Mouse (Mus musculus): ENCODE results near the gene Pax4. TPM values are rescaled to one million over a fixed set of nuclear protein-coding genes. Genes with fewer than 3 reads are reported as not detected.

The Pax4 gene
- not detected for total RNA-seq (2021)
- long read RNA-seq, experiment 1, result 0 reads
- long read RNA-seq, experiment 2, result 0 reads

DNA sequence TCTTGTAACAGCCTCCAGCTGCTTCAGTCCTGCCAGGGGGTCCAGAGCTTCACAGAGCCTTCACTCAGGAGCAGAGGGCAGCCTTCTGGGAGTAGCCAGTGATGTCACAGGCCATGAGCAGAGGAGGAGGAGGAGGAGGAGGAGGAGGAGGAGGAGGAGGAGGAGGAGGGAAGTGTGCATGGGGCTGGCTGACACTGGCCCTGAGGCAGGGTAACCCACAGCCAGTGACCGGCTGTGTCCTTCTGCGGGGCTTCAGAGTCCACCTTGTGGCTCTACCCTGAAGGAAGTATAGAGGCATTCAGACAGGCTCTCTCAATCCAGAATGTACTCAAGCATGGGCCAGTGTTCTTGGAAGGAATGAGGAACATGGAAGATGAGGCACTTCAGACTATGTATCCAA, at the start of gene Pax4:
Gene Pax4, minus strand, starts transcription at position 101 of the 400 bp plus-strand sequence.
- no peak for DNase-seq (ENCODE audit: low spot score in 2 of 2)

DNA sequence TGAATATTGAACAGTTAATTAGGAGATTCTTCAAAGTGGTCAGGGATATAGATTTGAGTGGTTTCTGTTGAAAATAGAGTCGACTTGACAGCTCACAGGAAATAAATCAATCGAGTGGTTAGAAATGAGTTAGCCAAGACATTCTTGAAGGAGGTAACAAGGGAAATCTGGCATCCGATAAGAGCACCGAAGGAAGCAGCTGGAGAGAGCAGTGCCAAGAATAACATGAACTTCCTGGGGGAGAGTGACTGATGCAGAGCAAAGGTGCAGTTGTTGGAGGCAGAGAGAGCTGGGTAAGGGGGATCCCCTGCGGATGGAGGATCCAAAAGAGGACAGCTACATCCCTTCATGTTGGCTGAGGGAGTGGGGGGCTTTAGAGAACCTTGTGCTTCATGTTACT, 48.7 kb upstream of the Pax4 start:
- DNase-seq (ENCODE audit: low spot score in 2 of 2), result no peak

DNA sequence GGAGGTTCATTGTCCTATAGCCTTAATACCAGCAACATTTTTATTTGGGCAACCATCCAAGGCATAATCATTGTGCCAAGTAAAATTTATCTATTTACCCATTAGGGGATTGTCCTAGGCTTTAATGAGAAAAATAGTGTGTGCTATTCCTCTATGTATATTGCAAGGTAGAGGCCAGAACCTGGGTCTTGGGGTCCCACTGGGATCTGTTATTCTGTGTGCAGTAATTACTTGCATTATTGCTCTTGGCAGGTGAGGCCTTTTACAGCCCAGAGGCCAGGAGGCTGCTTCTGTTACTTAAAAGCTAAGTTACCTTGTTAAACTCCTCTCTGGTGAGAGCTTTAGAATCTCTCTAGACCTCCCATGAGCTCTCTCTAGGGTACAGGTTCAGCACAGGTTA, 42.0 kb upstream of the Pax4 start:
- DNase-seq (ENCODE audit: low spot score in 2 of 2), result no peak

DNA sequence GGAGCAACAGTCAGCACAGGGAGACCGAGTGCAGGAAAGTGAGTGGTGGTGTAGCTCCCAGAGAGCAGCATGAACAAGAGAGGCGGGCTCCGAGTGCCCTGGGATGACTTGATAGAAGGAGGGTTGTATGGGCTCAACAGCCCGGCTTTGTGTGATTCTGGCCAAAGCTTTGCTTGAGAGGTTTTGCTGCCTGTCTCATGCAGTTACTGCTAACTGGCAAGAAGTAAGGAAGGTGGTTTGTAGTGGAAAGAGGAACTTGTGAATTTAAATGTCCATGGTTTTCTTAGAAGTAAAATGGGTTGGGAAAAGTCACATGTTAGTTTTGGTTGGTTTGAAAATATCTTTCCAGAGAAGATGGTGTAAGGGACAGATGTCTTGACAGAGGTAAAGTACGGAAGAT, 41.5 kb upstream of the Pax4 start:
- no peak for DNase-seq (ENCODE audit: low spot score in 2 of 2)

DNA sequence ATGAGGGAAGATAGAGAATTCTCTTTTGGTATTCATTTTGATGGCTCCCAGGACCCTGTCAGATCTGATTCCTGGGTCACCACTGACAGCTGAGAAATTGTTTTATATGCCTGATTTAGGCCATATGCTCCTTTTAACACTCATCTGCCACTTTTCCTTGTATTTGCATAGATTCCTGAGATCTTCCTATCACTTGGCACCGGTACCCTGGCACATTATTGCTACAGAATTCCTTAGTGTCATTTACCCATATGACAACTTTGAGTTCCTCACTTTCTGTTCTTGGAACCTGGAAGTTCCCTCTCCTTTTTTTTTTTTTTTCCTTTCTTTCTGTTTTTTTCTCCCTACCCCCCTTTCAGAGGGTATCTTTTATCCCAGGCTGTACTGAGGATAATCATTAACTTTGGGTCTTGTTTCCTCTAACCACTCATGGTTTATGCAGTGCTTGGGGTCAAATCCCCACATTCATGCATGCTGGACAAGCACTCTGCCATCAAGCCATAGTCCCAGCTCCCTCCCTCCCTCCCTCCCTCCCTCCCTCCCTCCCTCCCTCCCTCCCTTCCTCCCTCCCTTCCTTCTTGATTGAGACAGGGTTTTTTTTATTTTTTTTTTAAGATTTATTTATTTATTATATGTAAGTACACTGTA, 39.2 kb upstream of the Pax4 start:
- no peak for DNase-seq (ENCODE audit: low spot score in 2 of 2)

DNA sequence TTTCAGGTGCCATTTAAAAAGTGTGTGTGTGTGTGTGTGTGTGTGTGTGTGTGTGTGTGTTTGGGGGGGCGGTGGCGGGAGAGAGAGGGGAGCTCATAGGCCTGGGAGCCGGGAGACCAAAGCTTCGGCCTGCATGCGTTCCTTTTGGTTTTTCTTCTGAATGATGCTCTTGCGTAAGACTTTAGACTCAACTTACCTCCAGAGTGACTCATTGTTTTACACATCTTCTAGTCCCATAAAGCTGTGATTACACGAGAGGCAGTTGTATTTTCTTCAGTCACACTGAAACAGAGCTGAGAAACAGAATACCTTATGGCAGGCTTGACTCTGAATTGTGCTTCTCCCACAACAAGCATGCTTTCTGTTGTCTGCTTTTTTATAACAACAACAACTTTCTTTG, 37.8 kb upstream of the Pax4 start:
- no peak for DNase-seq (ENCODE audit: low spot score in 2 of 2)

DNA sequence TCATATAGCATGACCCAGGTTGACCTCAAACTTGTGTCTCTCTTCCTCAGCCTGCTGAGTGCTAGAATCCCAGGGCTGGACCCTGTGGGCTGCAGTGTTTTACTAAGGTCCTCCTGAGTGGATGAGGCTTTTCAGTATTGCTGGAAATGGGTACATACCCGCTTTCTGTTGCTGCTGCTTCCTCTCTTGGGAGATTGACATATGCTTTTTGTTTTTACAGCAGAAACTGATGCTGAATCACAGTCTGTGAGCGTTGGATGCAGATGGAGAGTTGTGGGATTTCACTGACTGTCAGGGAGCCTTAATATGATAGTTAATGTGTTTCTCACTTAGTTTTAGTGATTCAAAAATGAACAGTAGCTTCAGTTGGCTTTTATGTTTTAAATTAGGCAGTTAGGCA, 37.3 kb upstream of the Pax4 start:
- no peak for DNase-seq (ENCODE audit: low spot score in 2 of 2)

DNA sequence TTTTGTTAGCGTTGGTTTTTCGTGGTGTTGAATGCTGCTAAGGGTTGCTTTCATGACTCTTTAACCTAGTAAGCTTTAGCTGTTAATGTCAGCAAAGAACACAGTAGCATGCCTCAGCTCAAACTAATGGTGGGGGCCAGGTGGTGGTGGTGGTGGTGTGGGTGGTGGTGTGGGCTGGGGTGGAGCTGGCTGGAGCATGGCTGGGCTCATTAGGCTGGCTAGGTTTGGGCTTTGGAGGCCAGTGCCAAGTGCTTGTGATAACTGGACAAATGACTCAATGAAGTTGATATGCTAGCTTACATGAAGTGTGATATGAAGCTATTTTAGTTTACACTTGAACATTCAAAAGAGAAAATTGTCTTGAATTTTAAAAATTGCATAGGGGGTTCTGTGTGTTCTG, 36.9 kb upstream of the Pax4 start:
- DNase-seq (ENCODE audit: low spot score in 2 of 2), result no peak

DNA sequence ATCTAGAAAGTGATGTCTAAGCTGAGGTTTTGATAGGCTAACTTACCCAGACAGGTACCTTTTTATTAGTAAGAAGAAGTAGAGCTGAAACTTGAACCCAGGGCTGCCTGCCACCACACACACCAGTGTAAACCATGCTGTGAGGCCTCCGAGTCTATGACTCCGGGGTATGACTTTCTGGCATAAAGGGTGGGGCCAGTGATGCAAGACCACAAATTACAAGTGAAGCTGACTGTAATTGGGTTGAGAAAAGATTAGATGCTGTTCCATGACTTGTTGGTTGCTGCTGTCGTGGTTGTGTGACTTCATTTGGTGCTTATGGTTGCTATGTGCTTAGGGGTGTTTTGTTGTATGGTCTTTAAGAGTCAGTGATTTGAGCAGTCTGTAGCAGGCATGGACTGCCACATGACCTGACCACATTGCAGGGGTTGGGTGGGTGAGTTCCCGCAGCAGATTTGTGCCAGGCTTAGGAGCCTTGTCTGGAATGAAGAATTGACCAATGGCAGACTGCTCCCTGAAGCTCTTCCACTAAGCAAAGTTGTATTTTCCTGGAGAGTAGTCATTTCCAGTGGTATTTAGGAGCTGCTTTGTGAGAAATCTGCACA, 33.7 kb upstream of the Pax4 start:
- DNase-seq (ENCODE audit: low spot score in 2 of 2), result no peak

DNA sequence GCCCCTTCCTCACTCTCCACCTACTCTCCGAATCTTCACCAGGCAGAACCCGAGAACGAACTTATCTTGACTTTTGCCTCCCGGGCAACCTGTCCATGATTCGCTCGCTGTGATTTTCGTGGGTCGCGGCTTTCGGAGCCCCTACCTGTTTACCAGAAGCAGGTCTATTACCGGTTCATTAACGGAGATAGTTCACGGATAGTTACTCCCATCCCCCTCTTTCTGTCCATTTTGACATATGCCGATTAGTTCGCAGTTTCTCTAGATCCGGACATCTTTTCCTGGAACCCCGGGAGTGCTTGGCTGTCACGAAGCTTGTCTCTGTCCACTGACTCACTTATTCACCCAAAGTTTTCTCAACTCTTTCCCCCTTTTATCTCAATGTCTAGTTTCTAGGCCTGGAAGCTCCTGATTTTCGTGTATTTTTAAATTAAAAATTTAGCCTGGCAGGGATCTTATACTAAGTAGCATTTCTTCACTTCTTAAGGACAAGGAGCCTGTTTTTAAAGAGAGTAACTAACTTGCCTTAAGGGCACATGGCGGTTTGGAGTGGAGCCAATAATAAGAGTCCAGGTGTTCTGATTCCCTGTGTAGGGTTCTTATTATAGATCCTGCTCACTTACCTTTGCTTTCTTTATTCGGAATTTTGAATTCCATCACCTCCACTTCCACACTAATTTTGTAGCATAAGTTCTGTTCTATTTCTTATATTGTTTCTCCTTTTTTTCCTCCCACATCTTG, 31.8 kb upstream of the Pax4 start:
- DNase-seq (ENCODE audit: low spot score in 2 of 2), result no peak

DNA sequence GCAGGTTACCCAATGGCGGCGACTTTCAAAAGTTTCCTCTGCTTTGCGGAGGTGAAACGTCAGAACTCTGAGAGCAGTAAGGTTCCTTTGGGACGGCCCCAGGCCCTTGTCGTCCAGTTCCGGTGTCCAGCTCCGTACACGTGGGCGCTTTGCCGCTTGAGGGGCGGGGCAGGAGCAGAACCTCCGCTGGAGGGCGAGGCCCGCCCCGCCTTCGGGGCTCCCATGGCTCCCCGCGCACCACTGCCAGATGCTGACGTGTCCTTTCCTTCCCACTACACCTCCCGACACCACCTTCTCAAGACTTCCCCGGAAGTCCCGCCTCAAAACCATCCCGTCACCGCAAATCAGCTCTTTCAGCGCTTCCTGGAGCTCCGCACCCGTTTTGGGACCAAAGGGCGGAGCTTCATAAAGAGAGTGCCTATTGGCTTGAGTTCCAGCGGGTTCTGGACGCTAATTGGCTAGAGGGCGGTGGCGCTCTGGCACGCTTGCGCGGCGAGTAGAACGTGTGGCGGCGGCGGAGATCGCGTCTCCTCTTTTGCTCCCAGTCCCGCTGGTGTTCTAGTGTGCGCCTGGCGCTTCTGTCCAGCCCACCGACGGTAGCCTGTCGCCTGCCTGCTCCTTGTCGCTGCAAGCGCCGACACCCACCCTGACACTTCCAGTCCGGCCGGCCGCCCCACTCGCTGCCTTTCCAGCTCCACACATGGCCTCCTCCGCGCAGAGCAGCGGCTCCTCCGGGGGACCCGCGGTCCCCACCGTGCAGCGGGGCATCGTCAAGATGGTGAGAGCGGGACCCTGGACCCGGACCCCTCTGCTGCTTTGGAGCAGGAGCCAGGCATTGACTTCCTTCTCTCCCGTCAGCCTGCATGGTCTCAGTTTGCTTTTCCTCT, 31.0 kb upstream of the Pax4 start:
- DNase-seq (ENCODE audit: low spot score in 2 of 2), result peak; percentile 98 to 99

DNA sequence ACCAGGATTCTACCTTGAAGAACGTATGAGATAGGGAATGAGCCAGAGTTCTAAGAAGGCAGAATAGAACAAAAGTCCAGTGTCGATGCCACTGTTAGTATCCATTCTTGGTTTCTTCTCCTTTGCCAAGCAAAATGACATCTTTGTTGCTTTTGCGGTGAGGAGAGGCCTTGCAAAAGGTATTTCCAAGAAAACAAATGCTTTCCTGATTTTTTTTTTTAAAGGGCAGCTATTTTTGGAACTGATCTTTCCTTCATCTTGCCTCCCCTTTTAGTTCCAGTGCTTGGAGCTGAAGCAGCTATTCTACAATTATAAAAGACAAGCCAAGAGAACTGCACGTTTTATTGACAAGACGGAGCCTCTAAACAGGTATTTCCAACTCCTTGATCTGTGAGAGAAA, 25.7 kb upstream of the Pax4 start, which contains the start of gene Snd1:
Gene Snd1, plus strand, starts transcription at position 301 of the 400 bp plus-strand sequence.
- no peak for DNase-seq (ENCODE audit: low spot score in 2 of 2)

DNA sequence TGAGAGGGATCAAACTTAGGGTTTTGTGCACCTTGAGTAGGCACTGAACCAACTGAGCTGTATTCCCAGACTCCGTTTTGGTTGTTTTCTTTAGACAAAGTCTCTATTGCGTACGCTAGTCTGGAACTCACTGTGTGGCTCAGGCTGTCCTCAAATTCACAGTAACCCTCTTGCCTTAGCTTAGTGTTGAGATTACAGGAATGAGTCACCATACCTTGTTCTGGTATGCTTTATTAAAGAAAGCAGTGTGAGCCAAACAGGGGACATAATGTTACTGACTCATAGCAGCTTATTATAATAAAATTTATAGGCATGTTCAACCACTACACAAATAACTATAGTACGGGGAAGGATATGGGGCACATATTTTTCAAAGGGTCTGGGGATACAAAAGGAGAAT, 25.1 kb upstream of the Pax4 start:
- no peak for DNase-seq (ENCODE audit: low spot score in 2 of 2)

DNA sequence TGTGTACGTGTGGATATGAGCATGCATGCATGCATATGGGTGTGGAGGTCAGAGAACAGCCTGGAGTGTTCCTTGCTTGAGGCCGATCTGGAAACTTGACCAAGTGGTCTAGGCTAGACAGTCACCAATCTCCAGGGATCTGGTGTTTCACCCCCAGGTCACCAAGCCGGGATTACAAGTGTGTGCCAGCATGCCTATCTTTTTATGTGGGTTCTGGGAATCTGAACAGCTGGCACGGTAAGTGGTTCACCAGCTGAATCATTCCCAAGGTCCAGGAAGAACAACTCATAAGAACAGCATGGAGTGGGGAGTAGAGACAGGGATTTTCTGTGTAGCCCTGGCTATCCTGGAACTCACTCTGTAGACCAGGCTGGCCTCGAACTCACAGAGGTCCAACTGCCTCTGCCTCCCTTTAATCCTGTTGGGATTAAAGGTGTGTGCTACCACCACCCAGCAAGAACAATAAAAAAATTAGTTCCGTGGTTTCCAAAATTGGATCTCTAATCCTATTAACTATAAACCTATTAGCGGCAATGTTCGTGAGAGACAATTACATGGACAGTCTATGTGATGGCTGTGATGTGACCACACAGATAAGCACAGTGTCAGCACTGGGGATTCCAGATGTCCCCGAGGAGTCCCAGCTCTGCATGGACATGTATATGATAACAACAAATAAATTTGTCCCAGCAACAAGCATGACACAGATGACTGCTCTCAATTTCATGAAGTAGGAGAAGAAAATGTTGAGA, 22.3 kb upstream of the Pax4 start:
- DNase-seq (ENCODE audit: low spot score in 2 of 2), result no peak

DNA sequence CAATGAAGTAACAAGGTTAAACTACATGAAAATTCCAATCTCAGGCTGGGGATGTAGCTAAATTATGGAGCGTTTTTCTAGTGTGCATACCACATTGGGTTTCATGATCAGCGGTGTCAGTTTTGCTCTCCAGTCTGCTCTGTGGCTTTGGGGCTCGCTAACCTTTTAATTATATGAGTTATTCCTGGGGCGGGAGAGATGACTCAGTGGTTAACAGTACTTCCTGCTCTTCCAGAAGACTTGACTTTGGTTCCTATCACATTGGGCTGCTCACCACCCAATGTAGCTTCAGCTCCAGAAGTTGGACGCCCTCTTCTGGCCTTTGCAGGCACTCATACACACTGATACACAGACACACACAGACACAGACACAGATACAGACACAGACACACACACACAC, 21.5 kb upstream of the Pax4 start:
- DNase-seq (ENCODE audit: low spot score in 2 of 2), result no peak

DNA sequence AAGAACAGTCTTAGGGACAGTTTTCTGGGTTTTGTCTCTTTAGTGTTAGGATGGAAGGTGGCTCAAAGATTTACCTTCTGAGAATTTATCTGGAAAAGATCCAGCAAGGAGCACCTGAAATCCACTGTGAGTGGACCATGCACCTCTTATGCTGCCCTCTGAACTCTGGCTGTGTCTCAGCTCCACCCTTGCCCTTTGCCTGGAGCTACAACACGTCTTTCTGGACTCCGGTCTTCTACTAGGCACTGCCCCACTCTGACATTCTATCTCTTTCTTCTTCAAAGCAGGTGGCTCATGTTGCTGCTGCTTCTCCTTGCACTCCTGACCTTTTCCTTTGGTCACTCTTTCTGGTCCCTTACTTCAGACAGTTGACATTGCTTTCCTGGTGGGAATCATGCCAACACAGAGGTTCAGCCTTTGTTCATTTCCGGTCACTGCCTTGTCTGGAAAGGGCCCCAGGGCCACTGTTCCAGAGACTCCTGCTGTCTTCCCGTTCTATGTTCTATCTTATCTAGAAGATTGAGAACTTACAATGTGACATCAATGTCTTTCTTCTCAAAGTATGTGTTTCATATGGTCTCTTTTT, 21.0 kb upstream of the Pax4 start:
- no peak for DNase-seq (ENCODE audit: low spot score in 2 of 2)

DNA sequence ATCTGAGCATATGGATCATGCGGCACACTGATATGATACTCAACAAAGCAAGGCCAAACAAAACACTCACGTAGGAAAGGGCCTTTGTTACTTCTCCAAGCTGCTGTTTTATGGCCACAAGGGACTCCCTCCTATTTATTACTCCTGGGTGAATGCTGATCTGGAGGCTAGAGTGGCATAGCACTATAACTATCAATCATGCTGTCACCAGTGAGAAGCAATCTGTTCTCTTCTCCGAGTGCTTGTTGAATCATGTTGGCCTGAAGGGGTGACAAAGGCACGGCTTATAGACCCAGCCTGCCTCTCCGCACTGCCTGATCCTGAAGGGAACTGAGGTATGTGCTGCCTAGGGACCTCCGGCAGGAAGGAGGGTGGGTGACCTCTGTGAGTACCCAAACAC, 15.5 kb upstream of the Pax4 start:
- no peak for DNase-seq (ENCODE audit: low spot score in 2 of 2)

DNA sequence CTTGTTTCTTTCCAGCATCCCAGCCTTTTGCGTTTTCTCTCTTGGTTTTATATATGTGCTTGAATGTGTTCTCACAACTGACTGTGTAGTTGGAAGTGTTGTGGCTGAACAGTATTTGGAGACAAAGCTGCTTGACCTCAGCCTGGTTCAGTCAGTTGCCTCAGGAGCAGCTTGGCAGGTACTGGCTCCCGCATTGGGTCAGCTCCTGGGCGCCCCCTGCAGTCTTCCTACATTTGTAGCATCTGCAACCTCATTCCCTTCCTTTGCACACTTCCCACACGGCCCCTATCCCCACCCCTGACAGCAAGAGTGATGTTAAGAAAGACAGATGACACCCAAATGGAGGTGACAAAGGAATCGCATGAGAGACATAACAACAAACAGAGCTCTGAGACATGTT, 11.4 kb upstream of the Pax4 start:
- DNase-seq (ENCODE audit: low spot score in 2 of 2), result peak; percentile 65 to 80

DNA sequence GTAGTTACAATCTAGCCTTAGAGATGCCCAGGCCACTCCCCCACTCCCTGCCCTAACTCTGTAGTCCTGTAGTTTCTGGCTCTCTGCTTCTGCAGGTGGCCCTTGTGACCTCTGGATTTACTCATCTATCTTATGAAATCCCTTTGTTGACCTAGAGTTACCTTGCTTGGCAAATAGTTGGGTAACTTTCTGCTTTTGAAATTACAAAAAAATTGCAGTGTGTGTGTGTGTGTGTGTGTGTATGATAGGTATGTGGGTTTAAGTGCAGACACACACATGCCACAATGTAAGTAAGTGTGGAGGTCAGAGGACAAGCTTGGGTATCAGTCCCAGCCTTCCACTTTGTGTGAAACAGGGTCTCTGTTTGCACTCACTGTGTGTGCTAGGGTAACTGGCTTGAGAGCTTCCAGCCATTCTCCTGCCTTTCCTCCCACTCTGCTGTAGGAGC, 10.1 kb upstream of the Pax4 start:
- no peak for DNase-seq (ENCODE audit: low spot score in 2 of 2)

DNA sequence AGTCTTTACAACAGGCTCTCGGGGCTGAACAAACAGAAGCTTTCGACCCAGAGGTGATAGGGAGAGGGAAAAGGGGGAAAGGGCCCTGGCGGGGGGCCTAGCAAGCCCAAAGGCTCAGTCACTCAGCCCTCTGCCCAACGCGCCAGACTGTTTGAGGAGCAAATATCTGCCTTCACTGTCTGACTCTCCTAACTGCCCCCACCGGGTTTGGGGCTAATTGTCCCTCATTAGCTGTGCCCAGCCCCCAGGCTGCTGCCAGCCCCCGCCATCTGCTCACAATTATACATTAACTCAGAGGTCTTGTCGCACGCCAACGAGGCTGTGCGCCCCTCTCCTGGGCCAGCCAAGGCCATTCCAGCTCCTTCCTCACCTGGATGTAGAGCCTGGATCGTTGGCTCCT, 1.8 kb upstream of the Pax4 start:
- no peak for DNase-seq (ENCODE audit: low spot score in 2 of 2)

Measured in left cerebral cortex, adult 18-20 months (tissue).